In genomic region chr8:83681099-83681498, GRCm38 (mm10) we compare ENCODE assay signal across 10 mouse cellular contexts. TPM values are rescaled to one million over a fixed set of nuclear protein-coding genes. Genes with fewer than 3 reads are reported as not detected.
DNase-seq lines count a peak whose midpoint lies in the region; ATAC-seq and TF ChIP-seq lines count a peak whose summit lies in the region.
"Had no signal": no experiment of that assay in that cellular context is flagged by ENCODE, and none has a peak within 500 bp of the region (broad histone marks: within the 10 kb centered on the region; RNA-seq: fewer than 3 reads in every experiment).

No protein-coding gene starts in this region.

- TF ChIP-seq POLR2A in kidney, adult 2 months (IDR thresholded peaks at IDR 0.05; ENCODE audit: low read depth, low read length), result no peak

- peak; percentile 27; the same call in 1 of the 2 replicates for ATAC-seq in liver, postnatal 0 days

- no peaks in the 10 kb centered on the region for H3K27me3 ChIP-seq in kidney, adult 2 months (replicated peaks; ENCODE audit: control insufficient read depth, insufficient read depth, low read length)
- H3K27me3 ChIP-seq in liver, postnatal 0 days (ENCODE audit: insufficient read depth, low read length), result no peaks in the 10 kb centered on the region
- H3K27me3 ChIP-seq: megakaryocyte, embryonic 14.5 days had no signal

- WGBS in kidney, adult 2 months, result 29% methylated on average over 6 of the region's 6 CpGs
- 50% methylated on average over 6 of the region's 6 CpGs for WGBS in liver, postnatal 0 days (ENCODE audit: insufficient replicate concordance)

- TF ChIP-seq EP300 in liver, postnatal 0 days (IDR thresholded peaks at IDR 0.05; ENCODE audit: low read depth), result no peak

- no peak overlapping the region for H3K4me2 ChIP-seq in liver, postnatal 0 days (ENCODE audit: low read depth, low read length)

- H3K27ac ChIP-seq in kidney, adult 2 months (ENCODE audit: insufficient read depth, low read depth, low read length), result no peak overlapping the region
- H3K27ac ChIP-seq in liver, postnatal 0 days (ENCODE audit: low read depth), result 0 out of 2 replicates have a peak overlapping the region, but pooled peaks have one; percentile 8

- intact Hi-C loops in heart, postnatal 36 days (cut with DNase I), result no loop called here

- H3K9me3 ChIP-seq in liver, postnatal 0 days (ENCODE audit: low read length), result no peaks in the 10 kb centered on the region
- H3K9me3 ChIP-seq: megakaryocyte, embryonic 14.5 days had no signal

- peak; percentile 91 for DNase-seq in heart, adult 11 months
- DNase-seq in heart, postnatal 36 days, result no peak
- peak; percentile 68 for DNase-seq in kidney, postnatal 10 days
- no peak for DNase-seq in kidney, adult 2 months
- peak; percentile 57 for DNase-seq in forelimb bud, embryonic 11.5 days (ENCODE audit: low read depth, low spot score)
- no peak for DNase-seq in liver, postnatal 0 days
- DNase-seq in right cerebral cortex, adult 18-20 months, result no peak
- DNase-seq in cerebellum, adult 9-11 months, result no peak
- DNase-seq: layer of hippocampus, postnatal 36 days had no signal

- H3K4me3 ChIP-seq in kidney, adult 2 months (ENCODE audit: insufficient read depth, low read depth, low read length), result no peak overlapping the region
- no peak overlapping the region for H3K4me3 ChIP-seq in liver, postnatal 0 days (ENCODE audit: low read depth, low read length)
- H3K4me3 ChIP-seq: megakaryocyte, embryonic 14.5 days had no signal

- H3K36me3 ChIP-seq in kidney, adult 2 months (ENCODE audit: control insufficient read depth, insufficient read depth, low read length), result peaks cover 3% of the 10 kb centered on the region
- H3K36me3 ChIP-seq in liver, postnatal 0 days (replicated peaks; ENCODE audit: insufficient read depth, low read length), result peaks cover 80% of the 10 kb centered on the region

- no peak overlapping the region for H3K9ac ChIP-seq in liver, postnatal 0 days (replicated peaks)

- no peaks in the 10 kb centered on the region for H3K4me1 ChIP-seq in kidney, adult 2 months (ENCODE audit: control insufficient read depth, insufficient read depth, low read length)
- H3K4me1 ChIP-seq in liver, postnatal 0 days (ENCODE audit: insufficient read depth), result no peaks in the 10 kb centered on the region

- TF ChIP-seq CTCF in kidney, adult 2 months (conservative IDR thresholded peaks at IDR 0.05; ENCODE audit: insufficient read depth, insufficient read length, low read depth, low read length), result no peak
- TF ChIP-seq CTCF in liver, postnatal 0 days (IDR thresholded peaks at IDR 0.05; ENCODE audit: low read depth), result no peak

RNA-seq across cellular contexts. Expression of gene Ptger1, which starts 14.6 kb away (rescaled TPM):
- total RNA-seq in heart, postnatal 36 days (2021), result under 1 TPM; 0.27 to 0.75 TPM
- polyA plus RNA-seq in kidney, adult 2 months (2012; rRNA removed), result 21.8 and 23.3 TPM in 2 replicates
- 0.12 and 0.16 TPM in 2 replicates for polyA plus RNA-seq in liver, postnatal 0 days (2015; fragmentation: Nextera tagmentation; extraction: Ambion mirVana)

RNA-seq across cellular contexts. Expression of gene Pkn1, which starts 17.9 kb away (rescaled TPM):
- total RNA-seq in heart, postnatal 36 days (2021), result 10 to 100 TPM; 53.7 to 62.4 TPM
- polyA plus RNA-seq in kidney, adult 2 months (2012; rRNA removed), result 81.9 and 98.1 TPM in 2 replicates
- polyA plus RNA-seq in liver, postnatal 0 days (2015; fragmentation: Nextera tagmentation; extraction: Ambion mirVana), result 8.5 TPM in 2 replicates

RNA-seq across cellular contexts. Expression of gene Gipc1, which starts 28.6 kb away (rescaled TPM):
- total RNA-seq in heart, postnatal 36 days (2021), result 10 to 100 TPM; 25.2 to 28.3 TPM
- polyA plus RNA-seq in kidney, adult 2 months (2012; rRNA removed), result 57.6 and 66.6 TPM in 2 replicates
- 44.4 and 46.1 TPM in 2 replicates for polyA plus RNA-seq in liver, postnatal 0 days (2015; fragmentation: Nextera tagmentation; extraction: Ambion mirVana)

RNA-seq across cellular contexts. Expression of gene Ddx39, which starts 33.9 kb away (rescaled TPM):
- total RNA-seq in heart, postnatal 36 days (2021), result 10 to 100 TPM; 15.8 to 17.2 TPM
- polyA plus RNA-seq in kidney, adult 2 months (2012; rRNA removed), result 25.1 and 28.7 TPM in 2 replicates
- polyA plus RNA-seq in liver, postnatal 0 days (2015; fragmentation: Nextera tagmentation; extraction: Ambion mirVana), result 68.5 and 80.9 TPM in 2 replicates

Comparison
In these comparisons a context has a peak if more than half of its experiments do, and no peak if none do; other contexts are left out.
1. DNase-seq: peak in heart, adult 11 months (single experiment), kidney, postnatal 10 days (single experiment) and forelimb bud, embryonic 11.5 days (single experiment); none in heart, postnatal 36 days (0 of 2), kidney, adult 2 months (single experiment), liver, postnatal 0 days (single experiment), right cerebral cortex, adult 18-20 months (single experiment) and cerebellum, adult 9-11 months (single experiment).
2. RNA of gene Ptger1, which starts 14.6 kb away (polyA plus RNA-seq): 21.8 to 23.3 TPM in kidney, adult 2 months; 0.12 to 0.16 TPM in liver, postnatal 0 days; every median in the first group is over 10 times any median in the second.